Mouse (Mus musculus): ENCODE results near the gene Tmbim6. TPM values are rescaled to one million over a fixed set of nuclear protein-coding genes. Genes with fewer than 3 reads are reported as not detected.

Gene Tmbim6
- total RNA-seq, 1 experiment: 436 TPM

GRCm38 (mm10) chr15:99386796-99387195 lies 5.9 kb upstream of the Tmbim6 start:
- no peak for DNase-seq (ENCODE audit: low read depth, low spot score)
- Histone ChIP-seq H3K27ac (ENCODE audit: insufficient read depth, low read depth, low read length, poor library complexity, severe bottlenecking) (no peak overlapping the region), H3K4me1 (ENCODE audit: control insufficient read depth in 2 of 2, insufficient read depth in 2 of 2, low read length in 2 of 2, poor library complexity in 1 of 2) (peaks cover 0 to 3% of the 10 kb centered on the region in 2 experiments; a peak in 1 of 4 replicates), H3K9me3 (ENCODE audit: control insufficient read depth, insufficient read depth, low read depth, low read length) (no peaks in the 10 kb centered on the region), H3K36me3 (ENCODE audit: control insufficient read depth, insufficient read depth, low read length, poor library complexity, severe bottlenecking) (no peaks in the 10 kb centered on the region), H3K9ac (ENCODE audit: insufficient read depth, low read depth, low read length, poor library complexity, severe bottlenecking) (no peak overlapping the region), H3K4me3 (ENCODE audit: insufficient read depth in 1 of 2, low read depth in 1 of 2, low read length in 2 of 2, poor library complexity in 1 of 2, severe bottlenecking in 1 of 2) (no peak overlapping the region)
- TF ChIP-seq CHD2 (IDR thresholded peaks at IDR 0.05; ENCODE audit: low read depth, low read length): no peak
- TF ChIP-seq ZNF384 (IDR thresholded peaks at IDR 0.05; ENCODE audit: low read depth, low read length): no peak
- TF ChIP-seq MAFK (IDR thresholded peaks at IDR 0.05; ENCODE audit: insufficient read depth, low read depth, low read length): no peak
- no peak for TF ChIP-seq HCFC1 (IDR thresholded peaks at IDR 0.05; ENCODE audit: borderline replicate concordance, insufficient read depth, low read length)
- TF ChIP-seq ZC3H11A (IDR thresholded peaks at IDR 0.05; ENCODE audit: borderline replicate concordance, low read depth, low read length): no peak
- in situ Hi-C loops (cut with MboI; ENCODE audit: low sequenced_read_pairs in 2 of 2, unreplicated experiment in 2 of 2): no loop called here

DNA sequence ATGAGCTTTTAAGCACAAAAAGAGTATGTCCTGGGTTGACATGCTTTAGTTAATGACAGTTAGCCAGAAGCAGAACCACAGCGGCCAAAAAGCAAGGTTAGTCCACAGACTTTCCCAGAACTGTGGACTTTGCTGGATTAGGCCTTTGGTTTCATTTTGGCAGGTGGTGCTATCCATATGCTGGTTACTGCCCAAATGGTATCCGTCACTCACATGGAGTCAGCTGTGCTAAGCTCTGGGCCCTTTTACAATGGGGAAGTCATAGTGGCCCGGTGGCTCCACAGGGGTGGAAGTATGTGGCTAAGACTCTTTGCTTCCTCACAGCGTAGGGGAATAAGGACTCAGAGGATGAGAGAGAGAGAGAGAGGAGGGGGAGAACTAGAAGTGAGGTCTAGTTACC lies 4.7 kb upstream of the Tmbim6 start:
- DNase-seq (ENCODE audit: low read depth, low spot score): no peak
- peaks cover 0 to 5% of the 10 kb centered on the region in 2 experiments; a peak in 1 of 4 replicates for H3K4me1 ChIP-seq (ENCODE audit: control insufficient read depth in 2 of 2, insufficient read depth in 2 of 2, low read length in 2 of 2, poor library complexity in 1 of 2)
- H3K36me3 ChIP-seq (ENCODE audit: control insufficient read depth, insufficient read depth, low read length, poor library complexity, severe bottlenecking): no peaks in the 10 kb centered on the region
- TF ChIP-seq MAFK (IDR thresholded peaks at IDR 0.05; ENCODE audit: insufficient read depth, low read depth, low read length) (no peak), ZNF384 (IDR thresholded peaks at IDR 0.05; ENCODE audit: low read depth, low read length) (no peak), HCFC1 (IDR thresholded peaks at IDR 0.05; ENCODE audit: borderline replicate concordance, insufficient read depth, low read length) (no peak), CHD2 (IDR thresholded peaks at IDR 0.05; ENCODE audit: low read depth, low read length) (no peak), ZC3H11A (IDR thresholded peaks at IDR 0.05; ENCODE audit: borderline replicate concordance, low read depth, low read length) (no peak)
- H3K27ac ChIP-seq (ENCODE audit: insufficient read depth, low read depth, low read length, poor library complexity, severe bottlenecking): no peak overlapping the region
- no peak overlapping the region for H3K9ac ChIP-seq (ENCODE audit: insufficient read depth, low read depth, low read length, poor library complexity, severe bottlenecking)
- in situ Hi-C loops (cut with MboI; ENCODE audit: low sequenced_read_pairs in 2 of 2, unreplicated experiment in 2 of 2): no loop called here
- no peaks in the 10 kb centered on the region for H3K9me3 ChIP-seq (ENCODE audit: control insufficient read depth, insufficient read depth, low read depth, low read length)
- no peak overlapping the region for H3K4me3 ChIP-seq (ENCODE audit: insufficient read depth in 1 of 2, low read depth in 1 of 2, low read length in 2 of 2, poor library complexity in 1 of 2, severe bottlenecking in 1 of 2)

GRCm38 (mm10) chr15:99390472-99391401 lies 1.9 kb upstream of the Tmbim6 start:
- TF ChIP-seq MAFK (IDR thresholded peaks at IDR 0.05; ENCODE audit: insufficient read depth, low read depth, low read length): no peak
- TF ChIP-seq ZNF384 (IDR thresholded peaks at IDR 0.05; ENCODE audit: low read depth, low read length): 0 out of 2 replicates have a peak, but pooled peaks have one; percentile 37
- Histone ChIP-seq H3K9ac (ENCODE audit: insufficient read depth, low read depth, low read length, poor library complexity, severe bottlenecking) (no peak overlapping the region), H3K4me1 (ENCODE audit: control insufficient read depth in 2 of 2, insufficient read depth in 2 of 2, low read length in 2 of 2, poor library complexity in 1 of 2) (peaks cover 7 to 13% of the 10 kb centered on the region in 2 experiments; a peak in 3 of 4 replicates), H3K4me3 (ENCODE audit: insufficient read depth in 1 of 2, low read depth in 1 of 2, low read length in 2 of 2, poor library complexity in 1 of 2, severe bottlenecking in 1 of 2) (no peak overlapping the region), H3K27ac (ENCODE audit: insufficient read depth, low read depth, low read length, poor library complexity, severe bottlenecking) (no peak overlapping the region), H3K36me3 (ENCODE audit: control insufficient read depth, insufficient read depth, low read length, poor library complexity, severe bottlenecking) (no peaks in the 10 kb centered on the region), H3K9me3 (ENCODE audit: control insufficient read depth, insufficient read depth, low read depth, low read length) (no peaks in the 10 kb centered on the region)
- no peak for DNase-seq (ENCODE audit: low read depth, low spot score)
- in situ Hi-C loops (cut with MboI; ENCODE audit: low sequenced_read_pairs in 2 of 2, unreplicated experiment in 2 of 2): no loop called here

GRCm38 (mm10) chr15:99391975-99392374 lies 707 bp upstream of the Tmbim6 start:
- in situ Hi-C loops (cut with MboI; ENCODE audit: low sequenced_read_pairs in 2 of 2, unreplicated experiment in 2 of 2): no loop called here
- Histone ChIP-seq H3K9me3 (ENCODE audit: control insufficient read depth, insufficient read depth, low read depth, low read length) (no peaks in the 10 kb centered on the region), H3K36me3 (ENCODE audit: control insufficient read depth, insufficient read depth, low read length, poor library complexity, severe bottlenecking) (no peaks in the 10 kb centered on the region), H3K27ac (ENCODE audit: insufficient read depth, low read depth, low read length, poor library complexity, severe bottlenecking) (0 out of 2 replicates have a peak overlapping the region, but pooled peaks have one; percentile 20), H3K4me3 (ENCODE audit: insufficient read depth in 1 of 2, low read depth in 1 of 2, low read length in 2 of 2, poor library complexity in 1 of 2, severe bottlenecking in 1 of 2) (peak overlapping the region; percentile 40 to 81), H3K4me1 (ENCODE audit: control insufficient read depth in 2 of 2, insufficient read depth in 2 of 2, low read length in 2 of 2, poor library complexity in 1 of 2) (peaks cover 7 to 15% of the 10 kb centered on the region in 2 experiments; a peak in 3 of 4 replicates), H3K9ac (ENCODE audit: insufficient read depth, low read depth, low read length, poor library complexity, severe bottlenecking) (peak overlapping the region; percentile 33; the same call in 1 of the 2 replicates)
- TF ChIP-seq HCFC1 (IDR thresholded peaks at IDR 0.05; ENCODE audit: borderline replicate concordance, insufficient read depth, low read length) (no peak), ZNF384 (IDR thresholded peaks at IDR 0.05; ENCODE audit: low read depth, low read length) (no peak), ZC3H11A (IDR thresholded peaks at IDR 0.05; ENCODE audit: borderline replicate concordance, low read depth, low read length) (no peak), CHD2 (IDR thresholded peaks at IDR 0.05; ENCODE audit: low read depth, low read length) (no peak), MAFK (IDR thresholded peaks at IDR 0.05; ENCODE audit: insufficient read depth, low read depth, low read length) (no peak)
- DNase-seq (ENCODE audit: low read depth, low spot score): no peak

Measured in ES-E14 (cell line).